Mouse (Mus musculus): ENCODE results near the gene Ppard. TPM values are rescaled to one million over a fixed set of nuclear protein-coding genes. Genes with fewer than 3 reads are reported as not detected.
A peak's percentile ranks its signal among the peaks of the same experiment; 100 is the strongest.

Ppard gene
- polyA plus RNA-seq, 1 experiment from 2014 or later: 1.7 TPM

- Histone ChIP-seq H3K4me2 (no peak overlapping the region), H3K4me3 (ENCODE audit: low read depth, low read length) (no peak overlapping the region), H3K9ac (ENCODE audit: low read length) (no peak overlapping the region), H3K4me1 (ENCODE audit: control insufficient read depth, insufficient read depth, low read length) (peaks cover 8% of the 10 kb centered on the region; the same call in 1 of the 2 replicates), H3K9me3 (ENCODE audit: control insufficient read depth, low read length) (no peaks in the 10 kb centered on the region), H3K27me3 (ENCODE audit: control insufficient read depth, insufficient read depth, low read length) (no peaks in the 10 kb centered on the region), H3K36me3 (ENCODE audit: control insufficient read depth, insufficient read depth, low read length) (peaks cover 11% of the 10 kb centered on the region), H3K27ac (ENCODE audit: low read depth, low read length) (no peak overlapping the region)
- ATAC-seq (ENCODE audit: low FRiP score) (no peak), DNase-seq (ENCODE audit: low spot score, missing footprints) (no peak)
- WGBS: 87% methylated on average over 8 of the region's 8 CpGs
Measured at GRCm38 (mm10) chr17:28205443-28205842, 27.1 kb upstream of the Ppard start.

DNA sequence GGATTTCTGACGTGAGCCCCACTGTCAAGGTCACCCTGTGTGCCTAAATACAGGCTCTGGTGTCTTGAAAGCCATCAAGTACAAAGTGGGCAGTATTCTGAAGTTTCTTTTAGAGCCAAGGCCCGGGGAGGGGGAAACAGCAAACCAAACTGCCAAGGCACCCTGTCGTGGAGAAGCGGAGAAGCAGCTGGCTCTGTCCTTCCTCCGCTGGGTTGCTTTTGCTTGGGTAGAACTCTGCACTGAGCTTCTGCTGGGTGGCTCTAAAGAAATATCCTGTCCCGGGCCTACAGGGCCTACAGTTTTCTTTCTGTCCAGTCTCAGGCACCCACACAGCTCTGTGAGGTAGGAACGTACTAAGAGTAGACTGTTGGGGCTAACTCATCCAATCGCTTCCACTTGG is 25.4 kb upstream of the Ppard start:
- DNase-seq (ENCODE audit: low spot score, missing footprints) (peak; percentile 89), ATAC-seq (ENCODE audit: low FRiP score) (no peak)
- no peak overlapping the region for H3K4me3 ChIP-seq (ENCODE audit: low read depth, low read length)
- peaks cover 5% of the 10 kb centered on the region; the same call in 1 of the 2 replicates for H3K36me3 ChIP-seq (ENCODE audit: control insufficient read depth, insufficient read depth, low read length)
- H3K4me2 ChIP-seq: no peak overlapping the region
- no peaks in the 10 kb centered on the region for H3K9me3 ChIP-seq (ENCODE audit: control insufficient read depth, low read length)
- H3K27ac ChIP-seq (ENCODE audit: low read depth, low read length): no peak overlapping the region
- H3K9ac ChIP-seq (ENCODE audit: low read length): peak overlapping the region; percentile 26
- H3K4me1 ChIP-seq (ENCODE audit: control insufficient read depth, insufficient read depth, low read length): peaks cover 8% of the 10 kb centered on the region; the same call in 1 of the 2 replicates
- 77% methylated on average over 8 of the region's 8 CpGs for WGBS
- no peaks in the 10 kb centered on the region for H3K27me3 ChIP-seq (ENCODE audit: control insufficient read depth, insufficient read depth, low read length)

GRCm38 (mm10) chr17:28207591-28208313 is 24.7 kb upstream of the Ppard start, which contains the start of gene Def6:
Def6 (plus strand) TSS chr17:28207778.
- Histone ChIP-seq H3K27me3 (ENCODE audit: control insufficient read depth, insufficient read depth, low read length) (no peaks in the 10 kb centered on the region), H3K27ac (ENCODE audit: low read depth, low read length) (no peak within 1 kb of the TSS; the same call in 1 of the 2 replicates), H3K4me3 (ENCODE audit: low read depth, low read length) (peak within 1 kb of the TSS; percentile 7; the same call in 1 of the 2 replicates), H3K4me1 (ENCODE audit: control insufficient read depth, insufficient read depth, low read length) (peaks cover 8% of the 10 kb centered on the region; the same call in 1 of the 2 replicates), H3K36me3 (ENCODE audit: control insufficient read depth, insufficient read depth, low read length) (peaks cover 4% of the 10 kb centered on the region; the same call in 1 of the 2 replicates), H3K9me3 (ENCODE audit: control insufficient read depth, low read length) (no peaks in the 10 kb centered on the region), H3K4me2 (peak within 1 kb of the TSS; percentile 23; the same call in 1 of the 2 replicates), H3K9ac (ENCODE audit: low read length) (peak within 1 kb of the TSS; percentile 26)
- DNase-seq (ENCODE audit: low spot score, missing footprints) (peak; percentile 90), ATAC-seq (ENCODE audit: low FRiP score) (peak; percentile 43)
- WGBS: 23% methylated on average over 26 of the region's 26 CpGs

- no peak overlapping the region for H3K4me3 ChIP-seq (ENCODE audit: low read depth, low read length)
- WGBS: 89% methylated on average over 8 of the region's 8 CpGs
- no peaks in the 10 kb centered on the region for H3K36me3 ChIP-seq (ENCODE audit: control insufficient read depth, insufficient read depth, low read length)
- H3K4me2 ChIP-seq: no peak overlapping the region
- ATAC-seq (ENCODE audit: low FRiP score) (no peak), DNase-seq (ENCODE audit: low spot score, missing footprints) (no peak)
- no peaks in the 10 kb centered on the region for H3K9me3 ChIP-seq (ENCODE audit: control insufficient read depth, low read length)
- H3K4me1 ChIP-seq (ENCODE audit: control insufficient read depth, insufficient read depth, low read length): peaks cover 8% of the 10 kb centered on the region; the same call in 1 of the 2 replicates
- no peak overlapping the region for H3K27ac ChIP-seq (ENCODE audit: low read depth, low read length)
- H3K27me3 ChIP-seq (ENCODE audit: control insufficient read depth, insufficient read depth, low read length): no peaks in the 10 kb centered on the region
- no peak overlapping the region for H3K9ac ChIP-seq (ENCODE audit: low read length)
Measured at GRCm38 (mm10) chr17:28208314-28208612, 24.2 kb upstream of the Ppard start.

- WGBS: 81% methylated on average over 4 of the region's 4 CpGs
- Histone ChIP-seq H3K9me3 (ENCODE audit: control insufficient read depth, low read length) (no peaks in the 10 kb centered on the region), H3K4me3 (ENCODE audit: low read depth, low read length) (no peak overlapping the region), H3K27ac (ENCODE audit: low read depth, low read length) (no peak overlapping the region), H3K4me2 (no peak overlapping the region), H3K9ac (ENCODE audit: low read length) (no peak overlapping the region), H3K4me1 (ENCODE audit: control insufficient read depth, insufficient read depth, low read length) (peaks cover 8% of the 10 kb centered on the region; the same call in 1 of the 2 replicates), H3K27me3 (ENCODE audit: control insufficient read depth, insufficient read depth, low read length) (no peaks in the 10 kb centered on the region), H3K36me3 (ENCODE audit: control insufficient read depth, insufficient read depth, low read length) (no peaks in the 10 kb centered on the region)
- ATAC-seq (ENCODE audit: low FRiP score) (no peak), DNase-seq (ENCODE audit: low spot score, missing footprints) (no peak)
Measured at GRCm38 (mm10) chr17:28209457-28210110, 22.9 kb upstream of the Ppard start.

DNA sequence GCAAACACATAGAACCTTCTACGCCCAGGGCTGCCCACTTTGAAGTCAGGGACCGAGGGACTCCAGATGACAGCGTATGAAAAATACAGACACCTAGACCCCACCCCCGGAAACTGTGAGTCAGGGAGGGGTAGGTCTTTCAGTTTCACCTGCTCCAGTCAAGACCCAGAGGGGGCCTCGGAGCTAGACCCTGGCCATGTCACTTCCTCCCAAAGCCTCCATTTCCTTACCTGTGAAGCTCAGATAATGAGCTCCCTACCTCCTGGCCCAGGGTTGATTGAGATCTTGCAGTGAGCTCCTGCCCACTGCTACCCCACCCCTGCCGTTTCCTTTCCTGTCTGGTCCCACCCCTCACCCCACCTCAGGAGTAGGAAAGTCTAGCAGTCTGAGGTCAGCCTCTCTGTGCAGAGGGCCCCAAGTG is 20.6 kb upstream of the Ppard start:
- peaks cover 8% of the 10 kb centered on the region; the same call in 1 of the 2 replicates for H3K4me1 ChIP-seq (ENCODE audit: control insufficient read depth, insufficient read depth, low read length)
- ATAC-seq (ENCODE audit: low FRiP score) (no peak), DNase-seq (ENCODE audit: low spot score, missing footprints) (no peak)
- H3K4me2 ChIP-seq: no peak overlapping the region
- H3K9me3 ChIP-seq (ENCODE audit: control insufficient read depth, low read length): no peaks in the 10 kb centered on the region
- H3K4me3 ChIP-seq (ENCODE audit: low read depth, low read length): no peak overlapping the region
- no peaks in the 10 kb centered on the region for H3K27me3 ChIP-seq (ENCODE audit: control insufficient read depth, insufficient read depth, low read length)
- WGBS: 79% methylated on average over 6 of the region's 6 CpGs
- H3K36me3 ChIP-seq (ENCODE audit: control insufficient read depth, insufficient read depth, low read length): no peaks in the 10 kb centered on the region
- H3K9ac ChIP-seq (ENCODE audit: low read length): no peak overlapping the region
- no peak overlapping the region for H3K27ac ChIP-seq (ENCODE audit: low read depth, low read length)

- Histone ChIP-seq H3K4me1 (ENCODE audit: control insufficient read depth, insufficient read depth, low read length) (peaks cover 6% of the 10 kb centered on the region; the same call in 1 of the 2 replicates), H3K9me3 (ENCODE audit: control insufficient read depth, low read length) (no peaks in the 10 kb centered on the region), H3K9ac (ENCODE audit: low read length) (no peak overlapping the region), H3K27me3 (ENCODE audit: control insufficient read depth, insufficient read depth, low read length) (no peaks in the 10 kb centered on the region; the same call in 1 of the 2 replicates), H3K36me3 (ENCODE audit: control insufficient read depth, insufficient read depth, low read length) (no peaks in the 10 kb centered on the region), H3K27ac (ENCODE audit: low read depth, low read length) (no peak overlapping the region), H3K4me2 (no peak overlapping the region), H3K4me3 (ENCODE audit: low read depth, low read length) (no peak overlapping the region)
- 71% methylated on average over 9 of the region's 9 CpGs for WGBS
- DNase-seq (ENCODE audit: low spot score, missing footprints): no peak
- ATAC-seq (ENCODE audit: low FRiP score): no peak
Measured at GRCm38 (mm10) chr17:28212391-28212790, 20.1 kb upstream of the Ppard start.

GRCm38 (mm10) chr17:28213236-28213635 is 19.3 kb upstream of the Ppard start:
- H3K36me3 ChIP-seq (ENCODE audit: control insufficient read depth, insufficient read depth, low read length): no peaks in the 10 kb centered on the region
- H3K27me3 ChIP-seq (ENCODE audit: control insufficient read depth, insufficient read depth, low read length): no peaks in the 10 kb centered on the region; the same call in 1 of the 2 replicates
- DNase-seq (ENCODE audit: low spot score, missing footprints) (no peak), ATAC-seq (ENCODE audit: low FRiP score) (no peak)
- no peak overlapping the region for H3K27ac ChIP-seq (ENCODE audit: low read depth, low read length)
- no peak overlapping the region for H3K9ac ChIP-seq (ENCODE audit: low read length)
- H3K4me1 ChIP-seq (ENCODE audit: control insufficient read depth, insufficient read depth, low read length): no peaks in the 10 kb centered on the region
- WGBS: 40% methylated on average over 4 of the region's 4 CpGs
- H3K4me3 ChIP-seq (ENCODE audit: low read depth, low read length): no peak overlapping the region
- no peak overlapping the region for H3K4me2 ChIP-seq
- H3K9me3 ChIP-seq (ENCODE audit: control insufficient read depth, low read length): no peaks in the 10 kb centered on the region

DNA sequence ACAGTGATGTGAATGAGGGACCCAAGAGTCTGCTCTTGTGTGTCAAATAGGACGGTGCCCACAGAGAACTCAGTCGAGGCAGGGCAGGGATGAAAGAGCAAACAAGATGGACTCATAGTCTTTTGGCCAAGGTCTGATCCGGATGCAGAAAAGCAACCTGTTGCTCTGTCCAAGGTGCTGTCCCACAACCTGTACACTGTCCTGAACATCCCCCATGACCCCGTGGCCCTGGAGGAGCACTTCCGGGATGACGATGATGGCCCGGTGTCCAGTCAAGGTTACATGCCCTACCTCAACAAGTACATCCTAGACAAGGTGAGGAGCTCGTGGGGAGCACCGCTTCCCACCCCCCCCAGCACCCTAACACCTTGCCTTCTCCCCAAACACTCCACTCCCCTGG is 15.7 kb upstream of the Ppard start:
- no peaks in the 10 kb centered on the region for H3K9me3 ChIP-seq (ENCODE audit: control insufficient read depth, low read length)
- no peaks in the 10 kb centered on the region; the same call in 1 of the 2 replicates for H3K27me3 ChIP-seq (ENCODE audit: control insufficient read depth, insufficient read depth, low read length)
- no peak overlapping the region for H3K4me3 ChIP-seq (ENCODE audit: low read depth, low read length)
- no peaks in the 10 kb centered on the region for H3K36me3 ChIP-seq (ENCODE audit: control insufficient read depth, insufficient read depth, low read length)
- 79% methylated on average over 9 of the region's 9 CpGs for WGBS
- ATAC-seq (ENCODE audit: low FRiP score) (no peak), DNase-seq (ENCODE audit: low spot score, missing footprints) (no peak)
- no peak overlapping the region for H3K9ac ChIP-seq (ENCODE audit: low read length)
- H3K4me2 ChIP-seq: no peak overlapping the region
- no peaks in the 10 kb centered on the region for H3K4me1 ChIP-seq (ENCODE audit: control insufficient read depth, insufficient read depth, low read length)
- no peak overlapping the region for H3K27ac ChIP-seq (ENCODE audit: low read depth, low read length)
